Mouse (Mus musculus) lung, adult 2 months (tissue): ENCODE results near the gene B230217C12Rik.

Source experiments
- CTCF ChIP-seq: fragments of 200-500 bp; IDR thresholded peaks from 2 replicates; pipeline ENCODE4 v1.5.1; 2011; ENCODE audit warnings: mild to moderate bottlenecking, low read length, control low read depth; ENCODE audit not compliant: insufficient read depth
- POLR2A ChIP-seq: fragments of 200-500 bp; IDR thresholded peaks from 2 replicates; pipeline ENCODE4 v1.6.1; 2011; ENCODE audit warnings: low read depth, mild to moderate bottlenecking, control low read depth, low read length, borderline replicate concordance; ENCODE audit errors: extremely low read depth

DNA sequence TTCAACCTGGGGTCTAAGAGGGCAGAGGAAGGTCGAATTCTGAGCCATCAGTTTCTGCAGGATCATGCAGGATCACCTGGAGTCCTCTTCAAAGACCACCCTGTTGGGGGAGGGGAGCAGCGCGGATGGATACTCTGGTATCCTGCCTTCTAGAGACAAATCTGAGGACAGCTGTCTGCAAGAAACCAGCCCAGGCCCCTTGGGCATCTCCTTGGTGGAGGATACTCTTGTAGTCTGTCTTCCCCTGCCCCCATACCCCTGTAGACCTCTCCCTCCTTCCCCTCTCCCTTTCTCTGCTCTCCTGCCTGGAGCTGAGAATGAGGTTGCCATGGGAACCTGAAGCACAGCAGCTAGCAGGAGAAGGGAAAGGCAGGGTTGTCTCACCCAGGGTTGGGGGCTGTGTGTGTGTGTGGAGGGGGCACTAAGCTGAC lies 28.1 kb upstream of the B230217C12Rik start:
- TF ChIP-seq POLR2A, result no peak
- no peak for TF ChIP-seq CTCF
